Mouse (Mus musculus) layer of hippocampus, postnatal 36 days (tissue): ENCODE data around the gene Lifr. TPM values are rescaled to one million over a fixed set of nuclear protein-coding genes. Genes with fewer than 3 reads are reported as not detected.

Experiments
- DNase-seq, 2 experiments: peaks; one replicate each; pipeline ENCODE4 v3.0.0; 2022
- total RNA-seq, 2 experiments: library from RNA; stranded (reverse); gene quantifications; 2 replicates each; pipeline ENCODE4 v1.2.3; 2021

The Lifr gene
- total RNA-seq, 2 experiments from 2014 or later: 56.6 to 60.9 TPM

DNA sequence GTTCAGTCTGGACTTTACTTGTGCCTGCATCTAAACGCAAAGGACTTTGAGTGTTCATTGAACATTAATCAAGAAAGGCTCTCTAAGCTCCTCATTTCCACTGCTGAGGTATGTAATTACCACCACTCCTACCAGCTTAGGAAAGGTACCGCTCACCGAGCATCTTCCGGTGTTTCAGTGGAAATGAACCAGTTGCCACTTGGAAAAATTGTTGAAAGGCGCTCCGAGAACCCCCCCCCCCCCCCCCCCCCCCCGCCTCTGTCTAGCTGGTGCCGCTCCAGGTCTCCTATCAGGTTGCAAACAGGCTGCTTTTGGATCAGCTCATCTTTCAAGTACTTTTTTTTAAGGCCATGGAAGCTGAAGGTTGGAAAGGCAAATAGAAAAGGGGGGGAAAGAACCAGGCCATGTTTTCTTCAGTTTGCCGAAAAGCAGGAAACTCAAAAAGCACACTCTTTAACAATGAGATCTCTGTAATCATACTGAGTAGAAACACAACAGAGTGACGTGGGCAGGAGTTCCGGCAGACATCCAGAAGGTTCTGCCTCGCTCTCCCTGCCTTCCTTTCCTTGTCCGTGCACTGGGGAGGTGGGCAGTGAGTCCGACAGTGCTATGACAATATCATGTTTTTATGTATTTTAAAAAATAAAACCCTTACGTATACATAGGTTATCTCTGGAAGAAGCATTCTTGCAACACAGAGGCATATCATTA is 9.3 kb upstream of the Lifr start:
- DNase-seq: no peak

DNA sequence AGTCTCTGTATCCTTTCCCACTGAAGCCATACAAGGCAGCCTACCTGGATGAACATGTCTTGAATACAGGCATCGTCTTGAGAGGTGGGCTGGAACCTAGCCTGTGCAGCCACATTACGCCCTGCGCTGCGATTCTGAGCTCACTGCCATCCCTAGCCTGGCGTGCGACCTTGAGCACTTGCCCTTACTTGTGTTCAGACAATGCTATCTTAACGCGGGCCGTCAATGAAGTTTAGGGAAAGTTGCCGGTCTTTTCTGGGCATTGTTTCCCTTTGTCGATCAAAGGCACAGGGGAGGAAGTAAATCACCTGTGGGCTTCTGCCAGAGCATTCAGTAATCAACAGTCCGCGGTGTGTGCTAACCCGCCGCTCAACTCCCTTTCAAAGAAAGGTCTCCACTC is 8.6 kb upstream of the Lifr start:
- DNase-seq: no peak

DNA sequence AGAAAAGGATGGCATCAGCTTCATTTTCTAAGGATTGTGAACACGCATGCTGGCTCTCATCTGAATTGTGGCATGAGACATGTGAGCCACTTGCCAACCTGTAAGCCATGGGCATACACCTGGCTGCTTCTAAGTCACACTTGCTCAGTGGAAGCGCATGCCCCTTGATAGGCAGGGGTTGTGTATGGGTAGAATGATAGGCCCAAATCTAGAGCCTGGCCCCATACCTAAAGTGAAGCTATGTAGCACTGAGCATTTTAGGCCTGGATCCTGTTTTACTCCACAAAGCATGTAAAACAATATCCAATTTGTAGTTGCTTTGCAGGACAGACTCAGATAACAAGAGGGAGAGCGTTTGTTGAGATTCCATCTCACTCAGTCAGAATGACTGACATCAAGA is 7.5 kb upstream of the Lifr start:
- DNase-seq: no peak

DNA sequence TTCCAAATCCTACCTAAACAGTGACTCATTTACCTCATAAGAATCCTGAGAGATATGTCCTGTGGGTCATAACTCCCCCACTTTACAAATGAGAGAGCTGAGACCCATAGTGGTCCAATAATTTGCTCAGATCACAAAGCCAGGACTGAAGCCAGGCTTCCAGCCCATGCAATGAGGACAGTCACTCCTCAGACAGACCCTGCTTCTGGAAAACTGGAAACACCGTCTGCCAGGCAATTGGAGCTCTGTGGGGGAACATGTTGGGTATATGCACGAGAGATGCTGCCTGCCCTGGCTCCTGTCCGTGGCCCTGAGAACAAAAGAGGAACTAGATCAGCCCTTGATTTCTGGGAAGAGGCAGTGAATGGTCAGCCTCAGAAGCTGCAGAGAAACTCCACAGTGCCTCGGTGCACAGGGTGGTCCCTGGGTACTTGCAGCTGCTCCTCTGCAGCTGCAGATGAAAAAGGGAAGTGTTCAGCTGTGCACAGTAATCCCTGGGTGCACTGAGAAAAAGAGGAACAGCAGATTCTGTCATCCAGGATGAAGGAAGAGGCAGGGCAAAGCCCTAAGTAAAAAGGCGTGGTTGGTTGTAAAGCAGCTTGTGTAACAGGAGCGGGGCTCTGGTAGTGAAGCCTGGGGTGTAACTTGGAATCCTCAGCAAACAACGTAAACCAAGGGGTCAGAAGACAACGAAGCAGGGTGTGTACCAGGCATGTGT is 5.5 kb upstream of the Lifr start:
- peak in 1 of 2 experiments; percentile 22 for DNase-seq

DNA sequence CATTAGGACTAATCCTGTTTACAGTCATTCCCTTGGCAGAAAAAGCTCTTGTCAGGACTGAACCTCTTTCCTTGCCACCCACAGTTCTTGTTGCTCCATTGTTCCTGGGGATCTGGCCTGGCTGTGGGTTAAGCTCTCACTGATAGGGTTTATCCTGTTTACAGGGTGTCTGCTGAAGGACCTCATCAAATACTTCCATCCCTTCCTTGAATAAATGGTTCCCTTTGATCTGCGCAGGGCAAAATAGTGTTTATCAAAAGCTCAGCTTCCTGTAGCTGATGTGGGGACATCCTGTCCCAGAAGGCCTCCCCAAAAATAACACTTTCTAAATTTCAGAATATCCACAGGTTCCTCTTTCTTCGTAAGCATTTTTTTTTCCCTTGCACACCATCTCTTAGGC is 1.7 kb upstream of the Lifr start:
- no peak for DNase-seq

DNA sequence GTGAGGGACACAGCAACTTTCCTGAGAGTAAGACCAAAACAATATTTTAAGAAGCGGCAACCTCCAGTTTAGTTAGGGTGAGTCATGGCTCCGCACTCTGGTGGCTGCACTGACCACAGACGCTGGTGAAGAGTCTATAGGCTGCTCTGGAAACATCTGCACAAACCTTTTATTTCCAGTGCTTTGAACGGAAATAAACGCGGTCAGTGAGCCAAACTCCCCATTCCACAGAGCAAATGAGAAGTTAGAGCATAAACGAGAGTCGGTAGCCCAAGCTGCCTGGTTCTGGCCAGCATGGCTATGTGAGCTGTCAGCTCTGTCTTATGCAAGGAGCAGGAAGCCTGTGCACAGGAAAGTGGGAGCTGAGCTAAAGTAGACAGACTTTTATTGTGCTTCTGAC is 1.9 kb downstream of the Lifr start:
- no peak for DNase-seq

DNA sequence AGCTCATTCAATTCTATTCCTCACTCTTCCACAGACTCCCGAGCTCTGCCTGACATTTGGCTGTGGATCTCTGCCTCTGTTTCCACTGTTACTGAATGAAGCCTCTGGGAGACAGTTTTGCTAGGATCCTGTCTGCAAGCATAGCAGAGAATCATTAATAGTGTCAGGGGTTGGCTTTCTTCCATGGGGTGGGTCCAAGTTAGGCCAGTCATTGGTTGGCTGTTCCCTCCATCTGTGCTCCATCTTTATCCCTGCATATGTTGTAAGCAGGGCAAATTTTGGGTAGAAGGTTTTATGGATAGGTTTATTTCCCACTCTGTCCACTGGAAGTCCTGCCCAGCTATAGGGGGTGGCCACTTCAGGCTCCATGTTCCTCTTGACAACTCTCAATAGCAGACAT is 9.0 kb downstream of the Lifr start:
- no peak for DNase-seq

DNA sequence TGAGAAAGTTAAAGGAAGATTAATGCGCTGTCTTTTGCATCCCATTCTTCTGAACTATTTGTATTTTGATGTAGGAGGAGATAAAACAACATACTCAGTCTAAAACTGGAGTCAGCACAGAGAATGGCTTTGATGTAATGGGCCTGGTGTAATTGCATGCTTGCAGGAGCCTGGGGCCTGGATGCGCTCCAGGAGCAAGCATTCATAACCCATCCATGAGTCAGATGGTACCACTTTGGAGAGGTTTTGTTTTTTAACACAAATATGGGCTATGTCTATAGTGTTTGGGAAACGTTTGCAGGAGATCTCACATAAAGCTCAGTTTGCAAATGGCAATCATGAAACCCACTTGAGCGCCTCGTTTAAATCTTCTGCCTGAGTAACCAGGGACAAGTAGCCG is 9.8 kb downstream of the Lifr start:
- DNase-seq: no peak

DNA sequence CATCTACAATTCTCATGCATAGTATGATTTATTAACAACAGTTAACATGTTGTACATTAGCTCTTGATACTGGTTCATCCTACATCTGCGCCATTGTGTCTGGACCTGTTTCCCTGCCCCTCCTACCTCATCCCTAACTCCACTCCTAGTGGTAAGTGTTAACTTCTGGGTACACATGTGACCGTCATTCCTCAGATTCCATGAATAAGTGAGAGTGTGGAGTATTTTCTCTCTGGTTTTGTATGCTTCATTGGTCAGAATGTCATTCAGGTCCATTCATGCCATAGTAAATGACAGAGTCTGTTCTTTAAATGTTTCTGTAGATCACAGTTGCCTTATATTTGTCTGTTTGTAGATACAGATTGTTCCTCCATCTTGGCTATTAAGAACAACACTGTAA is 12.6 kb downstream of the Lifr start:
- DNase-seq: no peak

DNA sequence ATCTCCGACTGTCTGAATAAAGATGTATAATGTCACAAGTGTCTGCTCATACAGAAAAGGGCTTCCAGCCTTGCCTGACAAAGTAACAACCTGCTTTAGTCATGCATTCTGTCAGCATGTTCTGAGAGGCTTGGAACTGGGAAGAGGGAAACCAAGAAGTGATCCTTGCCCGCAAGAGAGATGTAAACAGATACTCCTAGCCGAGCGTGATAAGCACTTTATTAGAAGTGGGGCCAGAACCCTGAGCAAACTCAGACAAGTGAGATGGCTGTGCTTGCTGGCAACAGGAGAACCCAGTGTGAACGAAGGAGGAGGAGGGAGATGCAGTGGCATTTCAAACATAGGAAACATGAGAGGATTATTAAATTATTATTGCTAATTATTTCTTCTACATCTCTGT is 14.8 kb downstream of the Lifr start:
- DNase-seq: no peak

DNA sequence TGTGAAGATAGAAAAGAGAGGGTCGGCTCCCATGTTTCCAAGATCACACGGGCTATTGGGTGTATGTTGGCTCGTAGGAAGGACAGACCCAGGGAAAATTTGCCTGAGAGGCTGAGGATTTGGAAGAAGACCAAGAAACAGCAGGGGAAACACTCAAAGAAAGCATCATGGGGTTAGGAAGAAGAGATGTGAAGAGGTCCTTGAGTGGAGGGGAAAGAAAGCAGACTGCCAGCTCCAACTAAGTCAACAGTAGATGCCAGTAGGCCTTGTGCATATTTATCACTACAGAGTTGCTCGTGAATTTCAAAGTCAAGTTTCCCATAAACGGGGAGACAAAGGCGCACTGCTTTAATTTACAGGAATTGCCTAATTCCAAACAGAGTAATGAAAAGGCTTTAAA is 17.7 kb downstream of the Lifr start:
- DNase-seq: no peak

DNA sequence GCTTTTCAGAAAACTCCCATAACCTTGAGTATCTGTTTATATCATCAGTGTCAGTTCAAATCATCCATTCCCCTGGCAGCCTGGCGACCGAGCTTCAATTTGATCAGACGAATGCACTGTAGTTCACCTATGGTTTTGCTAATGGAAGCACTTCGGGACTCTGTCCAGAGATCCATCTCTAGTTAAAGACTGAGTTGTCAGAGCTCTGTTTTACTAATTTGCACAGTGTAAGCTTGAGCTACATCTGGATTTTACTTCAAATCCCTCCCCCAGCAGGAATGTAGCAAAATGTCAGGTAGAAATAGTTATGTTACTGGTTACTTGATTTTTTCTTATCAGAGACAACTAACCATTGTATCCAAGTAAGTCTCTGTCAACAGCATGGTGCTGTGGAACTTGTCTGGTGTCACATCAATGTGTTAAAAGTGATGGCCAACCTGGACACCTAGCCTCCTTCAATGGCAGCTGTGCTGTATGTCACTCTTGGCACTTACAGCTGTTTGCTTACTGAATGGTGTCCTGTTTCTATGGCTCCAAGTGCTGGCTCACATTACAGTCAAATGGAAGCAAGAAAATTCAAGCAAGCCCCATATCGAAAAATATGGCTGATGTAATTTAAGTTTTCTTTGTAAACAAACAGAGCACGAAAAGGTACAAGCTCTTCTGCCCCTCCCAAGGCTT is 22.0 kb downstream of the Lifr start:
- DNase-seq: no peak

DNA sequence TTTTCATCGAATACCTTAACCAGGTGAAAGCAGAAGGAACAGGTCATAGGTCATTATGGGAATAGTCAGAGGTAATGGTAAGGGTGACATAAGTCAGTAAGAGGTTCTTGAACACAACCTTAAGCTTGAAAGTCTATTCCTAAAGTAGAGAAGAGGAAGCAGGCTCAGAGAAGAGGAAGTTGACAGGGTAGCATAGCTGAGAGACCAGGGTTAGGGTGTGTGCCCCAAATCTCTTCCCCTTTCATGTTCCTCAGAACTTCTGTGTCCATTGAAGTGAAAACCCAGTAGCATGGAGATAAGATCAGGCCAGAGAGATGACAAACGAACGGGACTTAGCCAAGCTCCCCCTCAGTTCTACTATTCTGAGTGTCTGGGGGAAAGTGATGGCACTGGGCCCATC is 23.5 kb downstream of the Lifr start:
- DNase-seq: no peak

DNA sequence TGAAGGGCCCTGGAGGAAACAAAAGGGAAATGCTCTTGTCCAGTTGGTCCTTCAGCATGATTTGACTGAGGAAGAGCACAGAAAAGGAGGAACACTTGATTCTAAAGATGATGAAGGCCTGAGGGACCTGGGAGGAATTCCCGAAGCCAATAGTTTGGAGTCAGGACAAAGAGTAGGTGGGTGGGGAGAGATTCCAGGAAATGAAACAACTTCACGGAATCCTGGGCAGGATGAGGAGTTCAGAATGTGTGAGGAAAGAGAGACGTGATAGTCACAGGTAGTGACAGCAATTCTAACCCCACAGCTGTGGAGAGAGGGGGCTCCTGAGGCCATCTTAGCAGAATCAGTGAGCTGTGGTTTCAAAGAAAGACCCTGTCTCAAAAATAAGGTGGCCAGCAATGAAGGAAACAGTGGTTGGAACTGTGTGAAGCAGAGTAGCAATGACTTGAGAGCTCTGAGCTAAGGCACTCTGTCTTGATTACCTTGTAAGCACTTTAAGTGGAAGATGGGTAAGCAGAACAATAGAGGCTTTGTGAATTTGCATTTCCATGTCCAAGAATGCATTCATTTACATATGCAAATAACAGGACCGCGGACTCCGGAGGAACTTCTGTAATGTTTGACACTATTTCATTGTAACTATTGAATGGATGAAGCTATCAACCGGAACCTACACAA is 25.1 kb downstream of the Lifr start:
- DNase-seq: no peak

DNA sequence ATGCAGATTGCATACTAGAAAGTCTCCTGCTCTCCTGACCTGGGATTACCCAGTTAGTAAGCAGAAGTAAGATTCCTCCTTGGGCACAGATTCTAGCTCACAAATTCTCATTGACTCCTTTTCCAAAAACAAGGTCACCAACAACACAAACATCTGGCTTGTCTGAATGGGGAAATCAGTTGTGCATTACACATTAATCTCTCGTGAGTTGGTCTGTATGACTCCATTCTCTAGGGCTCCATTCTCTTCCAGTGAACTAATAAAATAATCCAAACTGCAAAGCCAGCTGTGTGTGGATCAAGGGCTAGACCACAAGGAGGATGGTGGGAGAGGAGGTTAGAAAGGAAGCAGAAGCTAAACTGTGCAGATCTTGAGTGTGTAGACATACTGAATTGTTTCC is 25.8 kb downstream of the Lifr start:
- no peak for DNase-seq

DNA sequence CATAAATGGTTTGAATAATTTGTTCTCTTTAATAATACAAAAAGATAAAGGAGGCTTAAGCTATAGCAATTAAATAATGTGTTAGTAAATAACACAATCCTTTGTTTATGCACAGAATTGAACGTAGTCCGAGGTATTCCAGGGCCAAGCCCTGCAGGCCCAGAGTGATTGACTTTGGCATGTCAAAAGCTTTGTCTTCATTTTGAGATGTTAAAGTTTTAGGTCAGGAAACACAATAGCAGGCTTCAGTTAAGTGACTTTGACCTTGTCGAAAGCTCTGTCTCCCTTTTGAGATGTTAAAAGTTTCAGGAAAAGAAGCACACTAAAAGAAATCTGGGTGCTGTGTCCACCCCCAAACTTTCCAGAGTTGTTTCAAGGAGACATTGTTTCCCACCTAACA is 26.3 kb downstream of the Lifr start:
- no peak for DNase-seq

DNA sequence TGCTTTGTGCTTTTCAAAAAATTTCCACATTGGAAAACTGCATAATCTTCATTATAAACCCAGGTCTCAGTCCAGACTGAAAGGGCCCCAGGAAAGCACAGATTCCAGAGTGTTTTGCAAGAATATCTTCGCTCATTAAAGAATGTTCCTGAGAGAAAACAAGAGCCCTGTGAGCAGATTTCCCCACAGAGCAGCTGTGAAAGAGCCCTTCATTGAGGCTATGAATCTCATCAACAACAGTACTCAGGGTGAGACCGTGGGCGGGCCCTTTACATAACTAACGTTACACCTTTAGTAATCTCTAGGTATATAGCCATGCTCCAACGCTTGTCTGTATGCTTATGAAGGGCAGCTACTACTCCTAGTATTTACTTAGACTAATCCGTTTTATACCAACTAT is 27.5 kb downstream of the Lifr start:
- DNase-seq: no peak

DNA sequence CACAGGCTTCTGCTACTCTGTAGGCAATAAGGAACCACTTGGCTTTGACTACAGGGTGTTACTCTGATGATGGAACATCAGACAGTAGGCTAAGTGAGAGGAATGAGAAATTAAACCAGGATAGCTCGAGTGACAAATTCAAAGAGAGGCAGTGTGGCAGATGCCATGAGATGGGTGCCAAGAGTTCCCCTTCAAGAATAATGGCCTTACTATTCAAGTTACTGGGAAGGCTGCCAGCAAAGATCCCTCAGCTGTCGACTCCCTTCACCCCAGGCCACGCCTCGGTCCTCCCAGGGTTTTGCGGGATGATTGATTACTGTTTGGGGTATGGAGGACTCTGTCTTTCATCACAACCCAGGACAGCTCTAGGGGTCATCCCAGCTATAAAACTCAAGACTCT is 28.4 kb downstream of the Lifr start:
- peak; percentile 40 to 46 for DNase-seq

DNA sequence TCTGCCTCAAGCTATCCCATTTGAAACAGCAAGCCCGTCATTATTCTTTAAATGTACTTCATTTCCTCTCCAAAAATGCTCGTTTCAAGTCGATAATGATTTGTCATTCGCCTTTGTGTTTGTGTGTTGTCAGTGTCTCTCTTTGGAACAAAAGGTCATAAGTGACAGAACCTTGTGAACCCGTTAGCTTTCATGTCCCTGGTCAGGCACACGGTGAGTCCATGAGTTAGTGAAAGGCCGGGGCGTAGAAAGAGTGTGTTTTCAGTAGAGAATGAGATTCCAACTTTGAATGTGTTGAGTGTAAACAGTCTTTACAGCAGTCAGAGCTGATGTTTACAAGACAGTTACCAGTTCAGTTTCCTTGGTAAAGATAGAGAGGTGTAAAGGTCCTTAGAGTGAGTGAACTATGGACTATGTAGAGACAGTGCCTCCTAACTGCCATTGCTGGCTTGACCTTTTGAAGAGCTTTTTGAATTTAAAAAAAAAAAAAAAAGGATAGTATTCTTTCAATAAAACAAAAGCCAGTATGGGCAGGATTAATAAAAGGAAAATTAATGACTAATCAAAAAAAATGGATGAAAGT is 29.6 kb downstream of the Lifr start:
- DNase-seq: no peak

DNA sequence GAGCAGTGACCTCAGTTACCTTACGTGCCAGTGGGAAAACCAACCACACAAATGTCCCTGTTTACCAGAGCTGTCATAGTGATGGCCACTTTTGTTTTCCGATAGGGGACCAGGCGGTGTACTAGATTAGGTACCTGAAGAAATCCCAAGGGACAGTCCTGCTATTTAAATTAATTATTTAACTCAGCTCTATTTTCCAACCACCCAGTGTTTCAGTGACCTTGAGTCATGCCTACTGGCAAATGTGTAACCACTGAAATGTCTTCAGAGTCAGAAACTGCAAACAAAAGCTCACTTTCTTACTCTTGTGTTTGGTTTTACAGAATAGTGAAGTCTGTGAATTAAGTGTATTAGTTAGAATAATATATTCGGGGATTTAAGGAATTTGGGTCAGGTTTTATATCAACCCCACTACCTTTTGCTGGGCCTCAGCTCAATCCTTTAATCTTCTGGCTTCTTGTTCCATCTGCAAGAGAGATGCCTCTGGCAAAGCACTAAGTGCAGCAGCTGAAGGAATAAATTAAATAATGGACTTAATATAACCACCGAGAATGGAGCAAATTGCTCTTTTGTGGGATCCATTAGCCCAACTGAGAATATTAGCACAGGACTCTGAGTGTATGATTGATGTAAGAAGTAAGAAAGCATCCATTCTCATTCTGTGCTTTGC is 33.5 kb downstream of the Lifr start:
- DNase-seq: no peak

DNA sequence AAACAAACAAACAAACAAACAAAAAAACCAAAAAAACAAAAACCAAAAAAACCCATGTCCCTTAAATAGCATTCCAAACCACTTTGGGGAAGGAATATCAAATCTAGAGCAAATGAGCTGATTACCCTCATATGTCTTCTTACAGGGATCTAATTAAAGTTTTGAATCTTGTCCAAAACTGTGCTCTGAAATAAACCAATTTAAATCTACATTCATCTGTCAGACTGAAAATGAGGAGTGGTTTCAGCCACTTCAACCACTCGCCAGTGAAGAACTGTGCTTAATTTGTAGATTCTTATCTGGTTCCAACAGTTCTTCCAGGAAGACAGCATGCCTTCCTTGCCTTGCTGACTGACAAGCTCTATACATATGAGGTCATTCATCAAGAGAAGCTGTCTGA is 35.8 kb downstream of the Lifr start:
- no peak for DNase-seq

DNA sequence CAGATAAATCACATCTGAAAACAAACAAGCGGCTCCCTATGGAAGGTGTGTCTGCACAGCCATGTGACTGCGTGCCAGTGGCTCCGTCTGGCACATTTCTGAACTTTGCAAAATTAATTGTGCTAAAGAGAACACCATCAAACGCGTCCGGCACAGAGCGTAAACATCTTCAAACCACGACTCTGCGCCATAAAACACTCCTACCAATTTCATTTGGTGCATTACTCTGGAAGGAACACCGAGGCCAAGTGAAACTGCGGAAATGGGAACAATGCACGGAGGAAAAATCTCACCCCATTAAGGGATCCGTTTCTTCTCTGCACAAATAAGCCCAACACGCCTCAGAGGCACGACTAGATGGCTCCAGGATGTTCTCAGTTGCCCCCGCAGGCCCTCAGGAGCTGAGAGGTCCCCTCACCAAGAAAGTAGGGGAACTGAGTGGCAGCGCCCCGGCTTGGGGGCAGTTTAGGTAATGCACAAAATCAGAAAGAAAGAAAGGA is 38.3 kb downstream of the Lifr start:
- no peak for DNase-seq
